Mouse (Mus musculus): ENCODE measurements around the gene Heatr6. TPM values are rescaled to one million over a fixed set of nuclear protein-coding genes. Genes with fewer than 3 reads are reported as not detected.

The Heatr6 gene
- polyA plus RNA-seq, 1 experiment: 27.4 TPM

GRCm38 (mm10) chr11:83799871-83800430 lies 46.5 kb downstream of the Heatr6 start:
- TF ChIP-seq CTCF (IDR thresholded peaks at IDR 0.05; ENCODE audit: extremely low read depth, insufficient read length, insufficient replicate concordance, low read depth, low read length) (no peak), POLR2A (IDR thresholded peaks at IDR 0.05; ENCODE audit: low read depth, low read length) (no peak)

GRCm38 (mm10) chr11:83802166-83802565 lies 48.7 kb downstream of the Heatr6 start:
- Histone ChIP-seq H3K4me1 (ENCODE audit: control insufficient read depth, insufficient read depth, insufficient read length, low read length) (no peaks in the 10 kb centered on the region), H3K4me3 (ENCODE audit: low read depth, low read length) (no peak overlapping the region), H3K36me3 (ENCODE audit: control insufficient read depth, insufficient read depth, low read length) (no peaks in the 10 kb centered on the region), H3K27ac (ENCODE audit: insufficient read depth, low read depth, low read length) (no peak overlapping the region), H3K27me3 (ENCODE audit: control insufficient read depth, insufficient read depth, low read length) (no peaks in the 10 kb centered on the region)
- TF ChIP-seq POLR2A (IDR thresholded peaks at IDR 0.05; ENCODE audit: low read depth, low read length): no peak
- TF ChIP-seq CTCF (IDR thresholded peaks at IDR 0.05; ENCODE audit: extremely low read depth, insufficient read length, insufficient replicate concordance, low read depth, low read length): no peak
- WGBS: 66% methylated on average over 8 of the region's 8 CpGs

More at GRCm38 (mm10) chr11:83799871-83800430, 46.5 kb downstream of the Heatr6 start:
- H3K36me3 ChIP-seq (ENCODE audit: control insufficient read depth, insufficient read depth, low read length): no peaks in the 10 kb centered on the region
- no peak overlapping the region for H3K4me3 ChIP-seq (ENCODE audit: low read depth, low read length)
- no peaks in the 10 kb centered on the region; the same call in 1 of the 2 replicates for H3K4me1 ChIP-seq (ENCODE audit: control insufficient read depth, insufficient read depth, insufficient read length, low read length)
- WGBS: 73% methylated on average over 12 of the region's 12 CpGs
- no peaks in the 10 kb centered on the region for H3K27me3 ChIP-seq (ENCODE audit: control insufficient read depth, insufficient read depth, low read length)
- H3K27ac ChIP-seq (ENCODE audit: insufficient read depth, low read depth, low read length): no peak overlapping the region

GRCm38 (mm10) chr11:83802581-83802980 lies 49.1 kb downstream of the Heatr6 start:
- 83% methylated on average over 4 of the region's 4 CpGs for WGBS
- Histone ChIP-seq H3K27ac (ENCODE audit: insufficient read depth, low read depth, low read length) (no peak overlapping the region), H3K27me3 (ENCODE audit: control insufficient read depth, insufficient read depth, low read length) (no peaks in the 10 kb centered on the region)

GRCm38 (mm10) chr11:83810441-83810840 lies 56.9 kb downstream of the Heatr6 start:
- Histone ChIP-seq H3K4me3 (ENCODE audit: low read depth, low read length) (no peak overlapping the region), H3K36me3 (ENCODE audit: control insufficient read depth, insufficient read depth, low read length) (no peaks in the 10 kb centered on the region), H3K27ac (ENCODE audit: insufficient read depth, low read depth, low read length) (no peak overlapping the region), H3K4me1 (ENCODE audit: control insufficient read depth, insufficient read depth, insufficient read length, low read length) (no peaks in the 10 kb centered on the region), H3K27me3 (ENCODE audit: control insufficient read depth, insufficient read depth, low read length) (no peaks in the 10 kb centered on the region)
- 89% methylated on average over 8 of the region's 8 CpGs for WGBS
- TF ChIP-seq POLR2A (IDR thresholded peaks at IDR 0.05; ENCODE audit: low read depth, low read length) (no peak), CTCF (IDR thresholded peaks at IDR 0.05; ENCODE audit: extremely low read depth, insufficient read length, insufficient replicate concordance, low read depth, low read length) (no peak)

More at GRCm38 (mm10) chr11:83802581-83802980, 49.1 kb downstream of the Heatr6 start:
- H3K4me1 ChIP-seq (ENCODE audit: control insufficient read depth, insufficient read depth, insufficient read length, low read length): no peaks in the 10 kb centered on the region
- TF ChIP-seq CTCF (IDR thresholded peaks at IDR 0.05; ENCODE audit: extremely low read depth, insufficient read length, insufficient replicate concordance, low read depth, low read length) (no peak), POLR2A (IDR thresholded peaks at IDR 0.05; ENCODE audit: low read depth, low read length) (no peak)
- no peaks in the 10 kb centered on the region for H3K36me3 ChIP-seq (ENCODE audit: control insufficient read depth, insufficient read depth, low read length)
- no peak overlapping the region for H3K4me3 ChIP-seq (ENCODE audit: low read depth, low read length)

- no peaks in the 10 kb centered on the region for H3K27me3 ChIP-seq (ENCODE audit: control insufficient read depth, insufficient read depth, low read length)
- no peak overlapping the region for H3K27ac ChIP-seq (ENCODE audit: insufficient read depth, low read depth, low read length)
- TF ChIP-seq POLR2A (IDR thresholded peaks at IDR 0.05; ENCODE audit: low read depth, low read length) (no peak), CTCF (IDR thresholded peaks at IDR 0.05; ENCODE audit: extremely low read depth, insufficient read length, insufficient replicate concordance, low read depth, low read length) (no peak)
- no peak overlapping the region for H3K4me3 ChIP-seq (ENCODE audit: low read depth, low read length)
- 82% methylated on average over 5 of the region's 5 CpGs for WGBS
- H3K36me3 ChIP-seq (ENCODE audit: control insufficient read depth, insufficient read depth, low read length): no peaks in the 10 kb centered on the region
- H3K4me1 ChIP-seq (ENCODE audit: control insufficient read depth, insufficient read depth, insufficient read length, low read length): peaks cover 5% of the 10 kb centered on the region; the same call in 1 of the 2 replicates
Observed at GRCm38 (mm10) chr11:83815191-83815590, 61.7 kb downstream of the Heatr6 start.

- no peaks in the 10 kb centered on the region for H3K36me3 ChIP-seq (ENCODE audit: control insufficient read depth, insufficient read depth, low read length)
- H3K27ac ChIP-seq (ENCODE audit: insufficient read depth, low read depth, low read length): no peak overlapping the region
- under 1% methylated on average over 9 of the region's 9 CpGs for WGBS
- no peak overlapping the region for H3K4me3 ChIP-seq (ENCODE audit: low read depth, low read length)
- H3K27me3 ChIP-seq (ENCODE audit: control insufficient read depth, insufficient read depth, low read length): no peaks in the 10 kb centered on the region
- H3K4me1 ChIP-seq (ENCODE audit: control insufficient read depth, insufficient read depth, insufficient read length, low read length): peaks cover 7% of the 10 kb centered on the region; the same call in 1 of the 2 replicates
- TF ChIP-seq CTCF (IDR thresholded peaks at IDR 0.05; ENCODE audit: extremely low read depth, insufficient read length, insufficient replicate concordance, low read depth, low read length) (peak; percentile 68; the same call in 1 of the 2 replicates), POLR2A (IDR thresholded peaks at IDR 0.05; ENCODE audit: low read depth, low read length) (no peak)
Observed at GRCm38 (mm10) chr11:83815628-83816027, 62.1 kb downstream of the Heatr6 start.

GRCm38 (mm10) chr11:83817048-83817447 lies 63.6 kb downstream of the Heatr6 start:
- Histone ChIP-seq H3K4me3 (ENCODE audit: low read depth, low read length) (no peak overlapping the region), H3K36me3 (ENCODE audit: control insufficient read depth, insufficient read depth, low read length) (no peaks in the 10 kb centered on the region), H3K27ac (ENCODE audit: insufficient read depth, low read depth, low read length) (no peak overlapping the region), H3K4me1 (ENCODE audit: control insufficient read depth, insufficient read depth, insufficient read length, low read length) (peaks cover 7% of the 10 kb centered on the region; the same call in 1 of the 2 replicates), H3K27me3 (ENCODE audit: control insufficient read depth, insufficient read depth, low read length) (no peaks in the 10 kb centered on the region)
- TF ChIP-seq CTCF (IDR thresholded peaks at IDR 0.05; ENCODE audit: extremely low read depth, insufficient read length, insufficient replicate concordance, low read depth, low read length) (no peak), POLR2A (IDR thresholded peaks at IDR 0.05; ENCODE audit: low read depth, low read length) (no peak)
- WGBS: 93% methylated on average over 6 of the region's 6 CpGs

Measured in small intestine, adult 2 months (tissue).